Mouse (Mus musculus) intestine, postnatal 0 days (tissue): ENCODE data around the gene Shisal2b. TPM values are rescaled to one million over a fixed set of nuclear protein-coding genes. Genes with fewer than 3 reads are reported as not detected.

Source experiments
- ATAC-seq: fragments of 200-750 bp; cut with Nextera tagmentation; 2 replicates; pipeline ENCODE4 v1.8.0; 2017; ENCODE audit warnings: mild to moderate bottlenecking, moderate TSS enrichment, moderate library complexity
- H3K27ac ChIP-seq: fragments of 300-500 bp; sonication (generic); 2 replicates; pipeline ENCODE4 v1.5.1; 2014; ENCODE audit warnings: mild to moderate bottlenecking, low read depth, low read length, moderate library complexity
- H3K27me3 ChIP-seq: fragments of 300-500 bp; sonication (generic); replicated peaks from 2 replicates; pipeline ENCODE4 v1.6.1; 2014; ENCODE audit warnings: low read length, mixed read lengths; ENCODE audit not compliant: control insufficient read depth, insufficient read depth
- H3K36me3 ChIP-seq: fragments of 300-500 bp; sonication (generic); 2 replicates; pipeline ENCODE4 v1.6.1; 2014; ENCODE audit warnings: mild to moderate bottlenecking, moderate library complexity; ENCODE audit not compliant: control insufficient read depth, insufficient read depth
- H3K4me1 ChIP-seq: fragments of 300-500 bp; sonication (generic); replicated peaks from 2 replicates; pipeline ENCODE4 v1.6.1; 2014; ENCODE audit warnings: antibody characterized with exemption, low read length, mixed read lengths; ENCODE audit not compliant: control insufficient read depth, insufficient read depth
- H3K4me2 ChIP-seq: fragments of 300-500 bp; sonication (generic); replicated peaks from 2 replicates; pipeline ENCODE4 v1.6.1; 2014; ENCODE audit warnings: low read depth, mild to moderate bottlenecking, moderate library complexity
- H3K4me3 ChIP-seq: fragments of 300-500 bp; sonication (generic); 2 replicates; pipeline ENCODE4 v1.5.1; 2014; ENCODE audit warnings: low read depth, low read length
- H3K9ac ChIP-seq: fragments of 300-500 bp; sonication (generic); 2 replicates; pipeline ENCODE4 v1.6.1; 2014; ENCODE audit warnings: mild to moderate bottlenecking, low read depth, low read length
- H3K9me3 ChIP-seq: fragments of 300-500 bp; sonication (generic); 2 replicates; pipeline ENCODE4 v1.6.1; 2016; ENCODE audit warnings: mixed run types; ENCODE audit not compliant: control insufficient read depth
- CTCF ChIP-seq: sonication (generic); IDR thresholded peaks from 2 replicates; pipeline ENCODE4 v1.5.1; 2016; ENCODE audit warnings: low read depth, mild to moderate bottlenecking, control low read depth, antibody characterized with exemption, moderate library complexity
- WGBS: fragments of 180-500 bp; shearing (Covaris S2); extraction: QIAGEN DNeasy Blood & Tissue Kit; methylation state at CpG from one replicate; pipeline ENCODE4 v1.1.7; 2014; 5-methylcytosine and 5-hydroxymethylcytosine counted together
- polyA plus RNA-seq: library from polyadenylated mRNA; unstranded; fragments of >200 nt; fragmentation: Nextera tagmentation; extraction: Ambion mirVana; gene quantifications from 2 replicates; pipeline ENCODE4 v1.2.1, GENCODE M21; 2015

The Shisal2b gene
- polyA plus RNA-seq, 1 experiment from 2014 or later, result 0.25 TPM

DNA sequence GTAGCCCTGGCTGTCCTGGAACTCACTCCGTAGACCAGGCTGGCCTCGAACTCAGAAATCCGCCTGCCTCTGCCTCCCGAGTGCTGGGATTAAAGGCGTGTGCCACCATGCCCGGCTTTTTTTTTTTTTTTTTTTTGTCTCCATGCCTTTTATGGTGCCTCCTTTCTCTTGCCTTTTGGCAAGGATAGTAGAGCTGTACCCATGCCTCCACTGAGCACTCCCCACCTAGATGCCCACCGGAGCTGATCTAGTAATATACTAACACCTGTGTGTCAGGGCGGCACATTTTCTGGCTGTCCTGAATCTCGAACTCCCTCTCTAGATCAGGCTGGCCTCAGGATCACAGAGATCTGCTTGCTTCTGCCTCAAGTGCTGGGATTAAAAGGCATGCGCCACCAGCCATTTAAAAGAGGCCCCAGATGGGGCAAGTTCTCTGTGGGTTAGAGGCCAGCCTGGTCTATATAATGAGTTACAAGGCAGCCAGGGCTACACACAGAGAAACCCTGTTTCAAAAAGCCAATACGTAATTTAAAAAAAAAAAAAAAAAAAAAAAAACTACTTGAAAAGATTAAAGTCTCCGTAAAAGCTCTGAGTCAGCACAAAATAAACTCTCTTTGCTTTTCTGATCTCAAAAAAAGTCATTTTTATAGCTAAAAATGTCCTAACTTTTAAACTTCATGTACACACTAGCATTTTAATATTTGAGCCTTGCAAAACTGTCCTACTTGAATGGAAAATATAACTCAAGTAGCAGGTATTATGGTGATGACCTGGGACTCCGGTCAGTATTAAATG, 20.2 kb downstream of the Shisal2b start:
- Histone ChIP-seq H3K27ac (no peak overlapping the region), H3K36me3 (peaks cover 4% of the 10 kb centered on the region; the same call in 1 of the 2 replicates), H3K4me2 (no peak overlapping the region), H3K4me1 (no peaks in the 10 kb centered on the region), H3K4me3 (no peak overlapping the region), H3K9ac (no peak overlapping the region), H3K9me3 (no peaks in the 10 kb centered on the region), H3K27me3 (no peaks in the 10 kb centered on the region)
- 86% methylated on average over 13 of the region's 13 CpGs for WGBS
- TF ChIP-seq CTCF, result no peak
- ATAC-seq, result no peak

DNA sequence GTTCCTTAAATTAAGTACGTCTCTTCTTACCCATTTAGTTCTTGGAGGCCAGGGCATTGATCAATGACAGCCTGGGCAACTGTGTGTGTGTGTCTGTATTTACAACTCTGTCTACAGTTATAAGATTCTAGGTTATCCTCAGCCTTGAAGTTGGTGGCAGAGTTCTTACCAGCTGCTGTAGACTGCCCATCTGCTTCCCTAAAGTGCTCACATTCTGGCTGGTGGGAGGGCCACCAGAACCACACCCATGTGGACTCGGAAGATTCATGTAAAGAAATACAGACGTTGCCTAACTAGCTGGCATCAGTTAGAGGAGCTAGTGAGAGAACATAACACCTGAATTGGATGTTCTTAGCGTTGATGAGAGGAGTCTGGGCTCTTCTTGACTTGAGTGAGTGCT, 21.8 kb downstream of the Shisal2b start:
- no peaks in the 10 kb centered on the region for H3K9me3 ChIP-seq

DNA sequence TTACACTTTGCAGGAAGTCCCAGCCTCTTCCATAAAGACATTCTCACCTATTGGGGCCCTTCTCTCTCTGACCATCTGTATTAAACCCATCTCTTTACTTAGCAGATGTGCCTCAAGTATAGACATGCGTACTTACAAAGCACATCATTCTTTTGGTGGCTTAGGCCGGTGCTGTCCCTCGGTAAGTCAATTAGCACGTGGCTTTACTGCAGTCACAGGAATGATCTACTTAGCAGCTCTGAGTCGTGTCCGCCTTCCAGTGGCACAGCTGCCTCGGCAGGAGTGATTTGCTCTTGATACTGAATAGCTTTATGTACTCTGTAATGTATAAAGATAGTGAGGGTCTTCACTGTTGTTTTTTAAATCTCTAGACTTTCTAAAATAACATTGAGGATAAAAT, 26.1 kb downstream of the Shisal2b start:
- 74% methylated on average over 7 of the region's 7 CpGs for WGBS
- H3K4me1 ChIP-seq, result no peaks in the 10 kb centered on the region
- no peaks in the 10 kb centered on the region for H3K27me3 ChIP-seq
- no peak overlapping the region for H3K4me2 ChIP-seq
- no peaks in the 10 kb centered on the region for H3K9me3 ChIP-seq
- no peak overlapping the region for H3K9ac ChIP-seq
- TF ChIP-seq CTCF, result no peak
- H3K4me3 ChIP-seq, result no peak overlapping the region
- no peak for ATAC-seq
- peaks cover 40% of the 10 kb centered on the region for H3K36me3 ChIP-seq
- no peak overlapping the region for H3K27ac ChIP-seq

More for the DNA sequence above, 21.8 kb downstream of the Shisal2b start:
- 57% methylated on average over 4 of the region's 4 CpGs for WGBS
- no peaks in the 10 kb centered on the region for H3K27me3 ChIP-seq
- TF ChIP-seq CTCF, result no peak
- H3K27ac ChIP-seq, result no peak overlapping the region
- no peak for ATAC-seq
- no peak overlapping the region for H3K9ac ChIP-seq
- no peak overlapping the region for H3K4me2 ChIP-seq
- no peak overlapping the region for H3K4me3 ChIP-seq
- peaks cover 16% of the 10 kb centered on the region for H3K36me3 ChIP-seq
- no peaks in the 10 kb centered on the region for H3K4me1 ChIP-seq

DNA sequence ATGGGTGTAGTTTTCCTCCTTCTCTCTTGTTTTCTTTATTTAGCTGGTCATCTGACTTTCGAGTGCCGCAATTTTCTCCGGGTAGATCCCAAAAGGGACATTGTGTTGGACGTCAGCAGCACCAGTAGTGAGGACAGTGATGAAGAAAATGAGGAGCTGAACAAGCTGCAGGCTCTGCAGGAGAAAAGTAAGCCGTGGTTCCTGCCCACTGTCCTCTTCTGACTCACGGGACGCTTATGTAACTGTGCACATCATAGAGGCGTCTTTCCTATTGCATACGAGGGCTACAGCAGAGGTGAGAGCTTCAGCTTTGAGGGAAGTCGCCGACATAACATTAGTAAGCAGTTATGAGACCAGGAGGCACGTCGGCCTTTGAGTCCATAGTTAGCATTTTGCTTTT, 30.9 kb downstream of the Shisal2b start:
- Histone ChIP-seq H3K4me1 (no peaks in the 10 kb centered on the region), H3K36me3 (peaks cover 54% of the 10 kb centered on the region), H3K27me3 (no peaks in the 10 kb centered on the region), H3K9me3 (no peaks in the 10 kb centered on the region), H3K27ac (no peak overlapping the region), H3K4me3 (no peak overlapping the region), H3K4me2 (no peak overlapping the region), H3K9ac (no peak overlapping the region)
- no peak for ATAC-seq
- WGBS, result 95% methylated on average over 13 of the region's 13 CpGs
- TF ChIP-seq CTCF, result no peak

DNA sequence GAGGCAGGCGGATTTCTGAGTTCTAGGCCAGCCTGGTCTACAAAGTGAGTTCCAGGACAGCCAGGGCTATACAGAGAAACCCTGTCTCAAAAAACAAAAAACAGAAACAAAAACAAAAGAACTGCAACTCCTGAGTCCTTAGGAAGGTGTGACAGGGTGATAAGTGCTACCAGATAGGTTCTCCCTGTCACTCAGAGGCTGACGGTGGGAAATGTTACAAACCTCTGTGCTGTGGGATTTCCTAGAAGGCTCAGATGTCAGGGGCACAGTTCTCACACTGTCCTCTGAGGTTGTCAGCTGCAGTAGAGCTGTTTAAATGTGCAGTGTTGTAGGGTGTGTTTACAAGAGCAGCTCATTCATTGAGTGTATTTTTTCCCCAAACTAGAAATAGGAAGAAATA, 38.2 kb downstream of the Shisal2b start:
- peaks cover 32% of the 10 kb centered on the region for H3K36me3 ChIP-seq
- H3K9ac ChIP-seq, result no peak overlapping the region
- H3K27me3 ChIP-seq, result no peaks in the 10 kb centered on the region
- no peak overlapping the region for H3K27ac ChIP-seq
- H3K4me1 ChIP-seq, result 0 out of 2 replicates have a peak, but pooled peaks cover 4% of the 10 kb centered on the region
- no peak for ATAC-seq
- no peak for TF ChIP-seq CTCF
- no peak overlapping the region for H3K4me3 ChIP-seq
- no peak overlapping the region for H3K4me2 ChIP-seq
- H3K9me3 ChIP-seq, result peaks cover 3% of the 10 kb centered on the region; the same call in 1 of the 2 replicates
- 79% methylated on average over 2 of the region's 2 CpGs for WGBS

DNA sequence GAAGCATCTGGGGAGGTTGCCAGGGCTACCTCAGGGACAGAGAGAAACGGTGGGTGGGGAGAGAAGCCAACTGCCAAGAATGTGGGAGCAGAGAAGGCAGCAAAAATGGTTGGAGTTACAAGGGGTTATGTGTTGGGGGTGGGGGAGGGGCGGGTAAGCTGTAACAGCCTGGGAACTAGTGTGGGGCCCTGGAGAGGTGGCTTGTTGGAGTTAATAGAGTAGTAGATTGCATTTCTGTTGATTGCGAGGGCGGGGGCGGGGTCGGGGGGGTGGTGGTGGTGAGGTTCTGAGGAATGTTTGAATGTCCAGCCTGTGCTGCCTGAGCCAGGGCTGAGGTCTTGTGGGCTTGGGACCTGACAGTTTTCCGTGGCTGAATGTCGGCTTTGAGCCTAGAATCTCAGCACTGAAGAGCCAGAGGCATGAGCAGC, 41.3 kb downstream of the Shisal2b start:
- H3K9ac ChIP-seq, result no peak overlapping the region
- H3K4me2 ChIP-seq, result no peak overlapping the region; the same call in 1 of the 2 replicates
- ATAC-seq, result peak; percentile 50

More for the DNA sequence above, 41.3 kb downstream of the Shisal2b start:
- no peak for TF ChIP-seq CTCF
- no peak overlapping the region for H3K27ac ChIP-seq
- no peaks in the 10 kb centered on the region for H3K27me3 ChIP-seq
- WGBS, result 34% methylated on average over 8 of the region's 8 CpGs
- H3K9me3 ChIP-seq, result no peaks in the 10 kb centered on the region
- peaks cover 10% of the 10 kb centered on the region for H3K36me3 ChIP-seq
- 0 out of 2 replicates have a peak, but pooled peaks cover 4% of the 10 kb centered on the region for H3K4me1 ChIP-seq
- H3K4me3 ChIP-seq, result no peak overlapping the region
